In genomic region chr1:86350576-86350975, GRCm38 (mm10) we compare ENCODE assay signal across 19 mouse cellular contexts. TPM values are rescaled to one million over a fixed set of nuclear protein-coding genes. Genes with fewer than 3 reads are reported as not detected.
A peak's percentile ranks its signal among the peaks of the same experiment; 100 is the strongest.
DNase-seq lines count a peak whose midpoint lies in the region; ATAC-seq and TF ChIP-seq lines count a peak whose summit lies in the region.
"Had no signal": no experiment of that assay in that cellular context is flagged by ENCODE, and none has a peak within 500 bp of the region (broad histone marks: within the 10 kb centered on the region; RNA-seq: fewer than 3 reads in every experiment).

No protein-coding gene starts in this region.

- H3K4me3 ChIP-seq in midbrain, embryonic 11.5 days (ENCODE audit: low read depth, low read length), result no peak overlapping the region
- no peak overlapping the region for H3K4me3 ChIP-seq in midbrain, embryonic 10.5 days
- no peak overlapping the region for H3K4me3 ChIP-seq in ES-Bruce4 (ENCODE audit: low read depth, low read length)
- no peak overlapping the region for H3K4me3 ChIP-seq in forebrain, postnatal 0 days (ENCODE audit: low read depth, low read length)
- H3K4me3 ChIP-seq: embryonic facial prominence, embryonic 10.5 days; embryonic facial prominence, embryonic 12.5 days; forebrain, embryonic 13.5 days; forebrain, embryonic 15.5 days had no signal

- no peaks in the 10 kb centered on the region for H3K27me3 ChIP-seq in midbrain, embryonic 11.5 days (ENCODE audit: control insufficient read depth, insufficient read depth, low read length)
- H3K27me3 ChIP-seq in midbrain, embryonic 10.5 days (ENCODE audit: low read depth, poor library complexity, severe bottlenecking), result no peaks in the 10 kb centered on the region
- no peaks in the 10 kb centered on the region for H3K27me3 ChIP-seq in ES-Bruce4 (ENCODE audit: control insufficient read depth, insufficient read depth, low read length, poor library complexity, severe bottlenecking)
- no peaks in the 10 kb centered on the region for H3K27me3 ChIP-seq in forebrain, postnatal 0 days (ENCODE audit: insufficient read depth, low read length)
- H3K27me3 ChIP-seq: embryonic facial prominence, embryonic 12.5 days; forebrain, embryonic 13.5 days; forebrain, embryonic 15.5 days; Patski had no signal

- peaks cover 45% of the 10 kb centered on the region for H3K36me3 ChIP-seq in midbrain, embryonic 11.5 days (ENCODE audit: control insufficient read depth, insufficient read depth, low read length)
- H3K36me3 ChIP-seq in midbrain, embryonic 10.5 days, result peaks cover 99% of the 10 kb centered on the region
- H3K36me3 ChIP-seq in ES-Bruce4 (ENCODE audit: control insufficient read depth, insufficient read depth, low read length, poor library complexity, severe bottlenecking), result peaks cover 88% of the 10 kb centered on the region
- peaks cover 74% of the 10 kb centered on the region for H3K36me3 ChIP-seq in forebrain, postnatal 0 days (ENCODE audit: insufficient read depth)

- 93% methylated on average over 8 of the region's 8 CpGs for WGBS in midbrain, embryonic 11.5 days
- WGBS in midbrain, embryonic 10.5 days, result 85% methylated on average over 8 of the region's 8 CpGs
- WGBS in forebrain, postnatal 0 days, result 88% methylated on average over 8 of the region's 8 CpGs

- H3K4me1 ChIP-seq in midbrain, embryonic 11.5 days (ENCODE audit: control insufficient read depth, insufficient read depth, low read length), result no peaks in the 10 kb centered on the region
- H3K4me1 ChIP-seq in midbrain, embryonic 10.5 days, result no peaks in the 10 kb centered on the region
- peaks cover 3% of the 10 kb centered on the region for H3K4me1 ChIP-seq in ES-Bruce4 (ENCODE audit: control insufficient read depth, insufficient read depth, low read length)
- H3K4me1 ChIP-seq in forebrain, postnatal 0 days (ENCODE audit: insufficient read depth), result no peaks in the 10 kb centered on the region
- H3K4me1 ChIP-seq: embryonic facial prominence, embryonic 10.5 days; embryonic facial prominence, embryonic 12.5 days; forebrain, embryonic 13.5 days; forebrain, embryonic 15.5 days had no signal

- TF ChIP-seq CTCF in ES-Bruce4 (IDR thresholded peaks at IDR 0.05; ENCODE audit: low read depth, low read length), result no peak
- TF ChIP-seq CTCF in forebrain, postnatal 0 days (IDR thresholded peaks at IDR 0.05; ENCODE audit: low read depth), result no peak

- peak; percentile 83 for DNase-seq in midbrain, embryonic 11.5 days (ENCODE audit: low spot score, missing footprints)
- no peak for DNase-seq in midbrain, embryonic 10.5 days (ENCODE audit: low spot score)
- DNase-seq in ZHBTc4 (ENCODE audit: low read depth, low spot score), result peak; percentile 19
- no peak for DNase-seq in forebrain, postnatal 0 days
- DNase-seq in left cerebral cortex, postnatal 14 days (ENCODE audit: low spot score in 2 of 2), result no peak
- DNase-seq: adrenal gland, adult 2 months; adrenal gland, postnatal 25 days; cerebellum, adult 11 months; cerebellum, adult 18-20 months; cerebellum, adult 8-10 months; cerebellum, adult 9-11 months; cerebellum, postnatal 14 days had no signal

- intact Hi-C loops in left cerebral cortex, postnatal 14 days (cut with DNase I), result loop anchor here (5.0 kb wide), 1 partner anchor 268 kb away; no protein-coding TSS in a partner anchor

- no peak for ATAC-seq in midbrain, embryonic 11.5 days (ENCODE audit: low FRiP score)
- ATAC-seq in forebrain, postnatal 0 days, result no peak
- ATAC-seq: forebrain, embryonic 13.5 days; forebrain, embryonic 15.5 days; Patski had no signal

- TF ChIP-seq EP300 in ES-Bruce4 (IDR thresholded peaks at IDR 0.05; ENCODE audit: insufficient read depth, low read depth, low read length), result no peak

- H3K9me3 ChIP-seq in midbrain, embryonic 11.5 days (ENCODE audit: control insufficient read depth, low read length), result no peaks in the 10 kb centered on the region
- H3K9me3 ChIP-seq in midbrain, embryonic 10.5 days (replicated peaks), result no peaks in the 10 kb centered on the region
- no peaks in the 10 kb centered on the region for H3K9me3 ChIP-seq in ES-Bruce4 (replicated peaks; ENCODE audit: control insufficient read depth, insufficient read depth, low read length, poor library complexity, severe bottlenecking)
- H3K9me3 ChIP-seq in forebrain, postnatal 0 days (ENCODE audit: low read length), result no peaks in the 10 kb centered on the region
- H3K9me3 ChIP-seq: embryonic facial prominence, embryonic 10.5 days; embryonic facial prominence, embryonic 12.5 days; forebrain, embryonic 13.5 days; forebrain, embryonic 15.5 days had no signal

- no peak overlapping the region for H3K9ac ChIP-seq in midbrain, embryonic 11.5 days (ENCODE audit: low read length)
- no peak overlapping the region for H3K9ac ChIP-seq in ES-Bruce4 (ENCODE audit: low read depth, poor library complexity, severe bottlenecking)
- no peak overlapping the region for H3K9ac ChIP-seq in forebrain, postnatal 0 days
- H3K9ac ChIP-seq: embryonic facial prominence, embryonic 12.5 days; forebrain, embryonic 13.5 days; forebrain, embryonic 15.5 days had no signal

- no peak overlapping the region for H3K4me2 ChIP-seq in midbrain, embryonic 11.5 days
- no peak overlapping the region for H3K4me2 ChIP-seq in forebrain, postnatal 0 days (ENCODE audit: low read depth)
- H3K4me2 ChIP-seq: embryonic facial prominence, embryonic 12.5 days; forebrain, embryonic 13.5 days; forebrain, embryonic 15.5 days had no signal

- no peak overlapping the region for H3K27ac ChIP-seq in midbrain, embryonic 11.5 days (ENCODE audit: low read depth, low read length)
- H3K27ac ChIP-seq in midbrain, embryonic 10.5 days (replicated peaks), result no peak overlapping the region
- H3K27ac ChIP-seq in ES-Bruce4 (ENCODE audit: insufficient read depth, low read length), result peak overlapping the region; percentile 17
- no peak overlapping the region for H3K27ac ChIP-seq in forebrain, postnatal 0 days (ENCODE audit: low read depth, low read length)
- H3K27ac ChIP-seq: embryonic facial prominence, embryonic 10.5 days; embryonic facial prominence, embryonic 12.5 days; forebrain, embryonic 13.5 days; forebrain, embryonic 15.5 days had no signal

- no peak for TF ChIP-seq POLR2A in ES-Bruce4 (IDR thresholded peaks at IDR 0.05; ENCODE audit: insufficient read depth, low read length)

RNA-seq across cellular contexts. Expression of gene Ncl, which starts 8.6 kb away (rescaled TPM):
- polyA plus RNA-seq in midbrain, embryonic 11.5 days (2014; fragmentation: Nextera tagmentation; extraction: Ambion mirVana), result 339 and 375 TPM in 2 replicates
- 447 and 502 TPM in 2 replicates for polyA plus RNA-seq in midbrain, embryonic 10.5 days (2016; fragmentation: Nextera tagmentation; extraction: Ambion mirVana)
- polyA plus RNA-seq in ES-Bruce4 (2011; ENCODE audit: insufficient read depth, insufficient read length, low read depth, missing spikeins), result 1,350 and 1,473 TPM in 2 replicates
- 35.9 and 50.6 TPM in 2 replicates for total RNA-seq in forebrain, postnatal 0 days (2014; rRNA removed)
- polyA plus RNA-seq in forebrain, postnatal 0 days (2015; fragmentation: Nextera tagmentation; extraction: Ambion mirVana), result 164 and 210 TPM in 2 replicates
- total RNA-seq in left cerebral cortex, postnatal 14 days (2021), result 100 to 1,000 TPM; 146 to 149 TPM

RNA-seq across cellular contexts. Expression of gene B3gnt7, which starts 47.9 kb away (rescaled TPM):
- 2.0 and 2.5 TPM in 2 replicates for polyA plus RNA-seq in midbrain, embryonic 11.5 days (2014; fragmentation: Nextera tagmentation; extraction: Ambion mirVana)
- 3.7 and 4.2 TPM in 2 replicates for polyA plus RNA-seq in midbrain, embryonic 10.5 days (2016; fragmentation: Nextera tagmentation; extraction: Ambion mirVana)
- polyA plus RNA-seq in ES-Bruce4 (2011; ENCODE audit: insufficient read depth, insufficient read length, low read depth, missing spikeins), result 54.9 and 55.3 TPM in 2 replicates
- total RNA-seq in forebrain, postnatal 0 days (2014; rRNA removed), result 10.6 and 11.1 TPM in 2 replicates
- 10.7 and 11.7 TPM in 2 replicates for polyA plus RNA-seq in forebrain, postnatal 0 days (2015; fragmentation: Nextera tagmentation; extraction: Ambion mirVana)
- total RNA-seq in left cerebral cortex, postnatal 14 days (2021), result 1 to 10 TPM; 1.3 to 2.1 TPM
- polyA plus RNA-seq: C2C12 had no signal

Comparison
In these comparisons a context has a peak if more than half of its experiments do, and no peak if none do; other contexts are left out.
1. DNase-seq: peak in midbrain, embryonic 11.5 days (single experiment) and ZHBTc4 (single experiment); none in midbrain, embryonic 10.5 days (single experiment), forebrain, postnatal 0 days (single experiment) and left cerebral cortex, postnatal 14 days (0 of 2).